Mouse (Mus musculus) T-helper 17 cell (primary cell): ENCODE measurements around the gene Dnaaf3.

Source experiments
- in situ Hi-C, 2 experiments: fragments of 300-600 bp; cut with MboI, MseI; formaldehyde crosslinking; loops; 1 replicate in 1 of 2; 2 replicates in 1 of 2; pipeline ENCODE4 v1.15.1; 2025; ENCODE audit warnings: high pct_unique_total_duplicates in 2 of 2

Dnaaf3 gene

GRCm38 (mm10) chr7:4523205-4524130 lies 8.8 kb downstream of the Dnaaf3 start:
- in situ Hi-C loops = loop anchor here (5.0 to 10.0 kb wide), 3 partner anchors 86 to 229 kb away; no protein-coding TSS in a partner anchor

GRCm38 (mm10) chr7:4522292-4522691 lies 10.0 kb downstream of the Dnaaf3 start:
- in situ Hi-C loops = loop anchor here (5.0 to 10.0 kb wide), 3 partner anchors 85 to 227 kb away; no protein-coding TSS in a partner anchor

GRCm38 (mm10) chr7:4521231-4522003 lies 10.8 kb downstream of the Dnaaf3 start:
- in situ Hi-C loops = loop anchor here (5.0 to 10.0 kb wide), 3 partner anchors 84 to 227 kb away; no protein-coding TSS in a partner anchor

- in situ Hi-C loops = no loop called here
Measured at GRCm38 (mm10) chr7:4518487-4518886, 13.8 kb downstream of the Dnaaf3 start.

- in situ Hi-C loops = no loop called here
Measured at GRCm38 (mm10) chr7:4516332-4517050, 15.8 kb downstream of the Dnaaf3 start, which contains the start of gene Tnnt1. Gene Tnnt1 (minus strand): TSS chr7:4516382.

- in situ Hi-C loops = no loop called here
Measured at GRCm38 (mm10) chr7:4515853-4516252, 16.4 kb downstream of the Dnaaf3 start.

- in situ Hi-C loops = no loop called here
Measured at GRCm38 (mm10) chr7:4513829-4514712, 18.2 kb downstream of the Dnaaf3 start.

GRCm38 (mm10) chr7:4513236-4513635 lies 19.0 kb downstream of the Dnaaf3 start:
- in situ Hi-C loops = no loop called here

GRCm38 (mm10) chr7:4511489-4512224 lies 20.6 kb downstream of the Dnaaf3 start:
- in situ Hi-C loops = no loop called here

- in situ Hi-C loops = loop anchor here in 1 of 2 experiments (10.0 kb wide), 1 partner anchor 365 kb away; no protein-coding TSS in a partner anchor
Measured at GRCm38 (mm10) chr7:4509863-4510608, 22.2 kb downstream of the Dnaaf3 start.

- in situ Hi-C loops = loop anchor here in 1 of 2 experiments (10.0 kb wide), 1 partner anchor 364 kb away; no protein-coding TSS in a partner anchor
Measured at GRCm38 (mm10) chr7:4508739-4509116, 23.5 kb downstream of the Dnaaf3 start.

GRCm38 (mm10) chr7:4508062-4508738 lies 24.1 kb downstream of the Dnaaf3 start:
- in situ Hi-C loops = loop anchor here in 1 of 2 experiments (10.0 kb wide), 1 partner anchor 363 kb away; no protein-coding TSS in a partner anchor

GRCm38 (mm10) chr7:4507220-4507619 lies 25.0 kb downstream of the Dnaaf3 start:
- in situ Hi-C loops = loop anchor here in 1 of 2 experiments (10.0 kb wide), 1 partner anchor 362 kb away; no protein-coding TSS in a partner anchor

GRCm38 (mm10) chr7:4504646-4505435 lies 27.4 kb downstream of the Dnaaf3 start:
- in situ Hi-C loops = loop anchor here in 1 of 2 experiments (10.0 kb wide), 1 partner anchor 360 kb away; no protein-coding TSS in a partner anchor

GRCm38 (mm10) chr7:4503858-4504257 lies 28.4 kb downstream of the Dnaaf3 start:
- in situ Hi-C loops = loop anchor here in 1 of 2 experiments (10.0 kb wide), 1 partner anchor 359 kb away; no protein-coding TSS in a partner anchor

GRCm38 (mm10) chr7:4503100-4503499 lies 29.2 kb downstream of the Dnaaf3 start:
- in situ Hi-C loops = loop anchor here in 1 of 2 experiments (10.0 kb wide), 1 partner anchor 358 kb away; no protein-coding TSS in a partner anchor
